Mouse (Mus musculus) regulatory T cell (primary cell): ENCODE measurements at regions not wholly inside any gene's neighbourhood (a gene's known extent, or its start where the extent isn't known, plus 50 kb on each side); places are given as distances from the start of the nearest gene placed in this dataset.

Experiments
- in situ Hi-C: fragments of 300-600 bp; cut with MboI, MseI; formaldehyde crosslinking; loops from one replicate; pipeline ENCODE4 v1.15.1; 2025; ENCODE audit warnings: high pct_unique_total_duplicates

DNA sequence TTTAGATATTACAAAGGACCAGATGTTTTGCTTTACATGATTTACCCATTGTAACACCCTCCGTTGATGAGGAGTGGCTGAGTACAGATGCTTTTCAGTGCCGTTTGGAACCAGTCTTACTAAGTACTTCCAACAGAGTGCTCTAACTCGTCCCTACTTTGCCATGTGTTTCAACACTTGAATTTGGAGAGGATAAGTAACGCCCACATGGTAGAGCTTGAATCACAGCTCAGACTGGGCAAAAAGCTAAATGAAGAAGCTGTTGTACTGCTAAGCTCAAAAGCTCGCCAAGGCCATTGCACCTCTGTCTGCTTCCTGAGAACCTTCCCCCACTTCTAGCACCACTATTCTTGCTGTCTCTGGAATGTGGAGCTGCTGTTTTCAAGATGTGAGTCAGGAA lies 471.1 kb downstream of the Nfib start:
- in situ Hi-C loops = no loop called here

GRCm38 (mm10) chr4:82226197-82227119 lies 479.1 kb downstream of the Nfib start:
- in situ Hi-C loops = no loop called here

GRCm38 (mm10) chr4:82220724-82221123 lies 484.8 kb downstream of the Nfib start:
- in situ Hi-C loops = no loop called here

GRCm38 (mm10) chr4:82220120-82220714 lies 485.3 kb downstream of the Nfib start:
- in situ Hi-C loops = no loop called here

DNA sequence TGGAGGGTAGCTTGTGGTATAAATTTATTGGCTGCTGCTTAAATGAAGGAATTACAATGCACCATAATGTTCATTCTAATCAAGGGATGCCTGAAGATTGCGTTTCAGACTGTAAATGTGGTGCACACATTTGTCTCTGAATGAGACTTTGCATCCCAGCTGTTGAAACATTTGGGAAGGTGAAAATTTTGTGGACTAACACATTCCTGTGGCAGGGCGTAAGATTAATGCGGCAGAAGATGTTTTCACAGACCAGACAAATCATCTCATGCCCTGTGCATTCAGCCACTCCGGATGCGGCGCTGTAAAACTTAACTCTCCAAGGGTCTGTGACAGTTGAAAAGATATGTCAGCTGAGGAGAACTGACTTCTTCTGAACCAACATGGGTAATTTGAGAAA lies 486.9 kb downstream of the Nfib start:
- in situ Hi-C loops = no loop called here

DNA sequence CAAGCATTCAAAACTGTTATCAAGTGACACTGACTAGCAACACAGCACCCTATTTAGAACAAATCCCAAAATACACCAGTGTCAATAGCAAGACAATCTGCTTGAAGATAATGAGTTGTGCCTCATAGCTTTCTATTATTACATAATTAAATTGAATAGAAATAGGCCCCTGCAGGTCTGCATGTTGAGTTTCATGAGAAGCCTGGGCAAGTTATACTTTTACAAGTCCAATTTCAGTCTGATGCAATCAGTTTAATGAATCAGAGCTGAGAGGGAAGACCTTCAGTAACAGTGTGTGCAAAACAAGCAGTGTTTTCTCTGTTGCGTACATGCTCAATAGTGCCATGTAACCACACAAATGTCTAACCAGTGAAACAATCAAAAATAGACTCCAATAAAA lies 498.5 kb downstream of the Nfib start:
- in situ Hi-C loops = no loop called here

GRCm38 (mm10) chr4:82200306-82200705 lies 505.2 kb downstream of the Nfib start:
- in situ Hi-C loops = no loop called here

- in situ Hi-C loops = no loop called here
Observed at GRCm38 (mm10) chr4:82199118-82199517, 506.4 kb downstream of the Nfib start.

GRCm38 (mm10) chr4:82197611-82198010 lies 507.9 kb downstream of the Nfib start:
- in situ Hi-C loops = no loop called here

DNA sequence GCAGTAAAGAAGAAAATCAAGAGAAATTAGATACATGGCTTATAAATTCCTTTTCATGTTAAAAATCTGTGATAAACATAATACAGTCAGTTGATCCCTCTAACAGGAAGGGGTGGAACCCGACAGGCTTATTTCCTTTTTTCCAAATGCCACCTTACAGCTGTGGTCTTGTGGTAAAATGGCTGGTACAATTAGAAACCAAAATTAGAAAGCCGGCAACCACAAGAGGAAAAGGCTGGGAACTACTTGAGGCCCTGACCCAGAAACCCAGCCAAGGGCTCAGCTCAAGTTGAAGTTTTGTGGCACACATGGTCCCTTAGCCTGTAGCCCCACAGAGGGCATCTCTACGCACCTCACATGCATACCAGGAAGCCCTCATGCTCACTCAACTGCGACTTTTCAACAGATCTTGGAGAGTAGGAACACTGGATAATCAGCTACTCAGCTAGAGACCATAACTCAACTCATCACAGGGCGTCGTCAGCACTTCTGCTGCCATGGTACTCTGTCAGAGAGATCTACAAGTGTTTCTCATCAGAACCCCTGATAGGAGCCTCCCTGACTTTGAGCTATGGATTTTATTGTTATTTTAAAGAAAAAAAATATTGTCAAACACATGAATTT lies 509.4 kb downstream of the Nfib start:
- in situ Hi-C loops = no loop called here

- in situ Hi-C loops = no loop called here
Observed at GRCm38 (mm10) chr4:82193905-82194304, 511.6 kb downstream of the Nfib start.

DNA sequence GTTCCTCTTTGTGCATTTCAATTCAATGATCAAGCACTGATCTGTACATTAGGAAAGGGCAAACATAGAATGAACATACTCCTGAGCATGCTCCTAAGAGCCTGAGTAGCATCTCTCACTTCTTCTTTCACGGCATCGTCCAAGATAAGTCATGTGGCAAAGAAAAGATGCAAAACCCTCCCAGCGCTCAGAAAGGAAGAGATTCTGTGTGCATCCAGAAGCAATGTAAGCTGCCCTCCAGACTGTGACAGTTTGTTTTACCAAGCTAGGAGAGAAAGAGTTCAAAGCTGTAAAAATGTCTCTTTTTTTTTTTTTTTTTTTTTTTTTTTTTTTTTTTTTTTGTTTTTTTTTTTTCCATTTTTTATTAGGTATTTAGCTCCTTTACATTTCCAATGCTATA lies 518.7 kb downstream of the Nfib start:
- in situ Hi-C loops = no loop called here

DNA sequence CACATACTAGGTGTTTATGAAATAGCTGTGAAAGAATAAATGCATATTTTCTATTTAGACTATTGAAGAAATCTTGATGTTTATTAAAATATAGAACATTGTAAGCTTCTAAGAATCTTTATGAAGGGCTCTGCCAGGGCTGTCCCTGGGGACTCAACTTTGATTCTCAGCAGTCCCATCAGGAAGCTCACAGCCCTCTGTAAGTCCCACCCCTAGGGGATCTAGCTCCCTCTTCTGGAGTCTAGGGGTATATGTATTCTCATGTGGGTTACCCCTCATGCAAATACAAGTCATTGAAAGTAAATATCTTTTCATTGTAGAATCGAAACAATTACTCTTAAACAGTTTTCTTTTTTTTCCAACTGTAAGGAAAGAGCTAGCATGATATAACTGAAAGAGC lies 521.6 kb downstream of the Nfib start:
- in situ Hi-C loops = no loop called here

DNA sequence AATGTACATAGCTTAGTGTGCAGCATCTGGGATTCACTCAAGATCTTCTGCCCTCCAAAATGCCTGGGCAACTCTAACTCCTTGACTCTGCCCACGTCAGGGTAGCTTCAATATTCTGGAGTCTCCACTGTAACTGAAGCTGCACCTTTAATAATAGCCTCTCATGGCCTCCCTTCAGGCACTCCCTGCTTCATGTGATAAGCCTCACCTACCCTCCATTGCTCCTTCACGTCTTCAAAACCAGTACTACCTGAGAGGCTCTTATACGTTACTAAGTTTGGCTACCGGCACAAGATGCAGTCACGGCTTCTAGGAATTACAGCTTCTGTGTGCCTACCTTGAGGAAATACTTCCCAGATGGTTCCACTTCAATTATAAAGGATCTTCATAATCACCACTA lies 527.4 kb downstream of the Nfib start:
- in situ Hi-C loops = no loop called here

GRCm38 (mm10) chr4:82176723-82177122 lies 528.8 kb downstream of the Nfib start:
- in situ Hi-C loops = no loop called here

DNA sequence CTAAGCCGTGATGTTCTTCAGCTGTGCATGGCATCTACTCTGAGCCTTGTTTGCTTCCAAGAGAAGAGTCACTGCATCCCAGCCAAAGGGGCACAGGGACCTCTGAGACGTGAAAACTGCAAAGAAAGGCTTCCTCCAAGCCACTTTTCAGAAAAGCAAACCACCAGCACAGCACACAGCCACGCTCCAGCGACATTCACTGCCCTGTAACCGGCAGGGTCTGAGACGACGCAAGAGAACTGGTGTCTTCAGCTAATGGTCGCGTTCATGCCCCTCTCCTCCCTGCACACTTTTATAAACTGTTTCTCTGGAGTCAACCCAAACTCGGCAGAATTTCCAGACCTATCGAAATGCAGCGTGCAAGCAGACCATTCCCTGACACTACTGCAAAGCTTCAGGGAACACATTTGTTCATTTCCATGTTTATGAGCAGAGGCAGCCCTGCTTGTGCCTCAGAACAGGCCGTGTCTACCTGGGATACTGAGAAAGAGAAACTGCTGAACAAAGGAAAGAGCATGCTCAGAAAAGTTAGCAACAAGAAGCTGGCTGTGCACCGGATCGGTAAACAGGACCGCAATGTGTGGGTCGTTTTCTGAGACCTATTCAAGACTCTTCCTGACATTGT lies 532.0 kb downstream of the Nfib start:
- in situ Hi-C loops = no loop called here

GRCm38 (mm10) chr4:82170930-82171329 lies 534.6 kb downstream of the Nfib start:
- in situ Hi-C loops = no loop called here

GRCm38 (mm10) chr4:82168032-82168431 lies 537.5 kb downstream of the Nfib start:
- in situ Hi-C loops = no loop called here

DNA sequence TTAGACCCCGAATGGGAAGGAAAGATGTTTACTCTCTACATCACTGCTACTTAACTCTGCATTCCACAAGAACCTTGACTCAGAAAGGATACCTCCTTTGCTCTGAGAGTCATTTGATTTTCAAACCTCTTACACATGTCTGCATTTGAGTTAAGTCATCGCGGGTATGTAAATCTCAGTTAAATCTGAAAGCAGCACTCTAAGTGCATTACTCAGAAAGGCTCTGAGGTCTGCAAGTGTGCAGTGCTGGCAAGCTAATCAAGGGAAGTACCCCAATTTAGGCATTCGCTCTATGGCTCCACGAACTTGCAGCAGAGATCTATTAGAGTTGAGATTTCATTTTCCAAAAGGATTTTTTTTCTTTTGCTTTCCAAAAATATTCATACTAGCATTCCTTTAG lies 538.2 kb downstream of the Nfib start:
- in situ Hi-C loops = no loop called here

- in situ Hi-C loops = no loop called here
Observed at GRCm38 (mm10) chr4:82166826-82167225, 538.7 kb downstream of the Nfib start.

DNA sequence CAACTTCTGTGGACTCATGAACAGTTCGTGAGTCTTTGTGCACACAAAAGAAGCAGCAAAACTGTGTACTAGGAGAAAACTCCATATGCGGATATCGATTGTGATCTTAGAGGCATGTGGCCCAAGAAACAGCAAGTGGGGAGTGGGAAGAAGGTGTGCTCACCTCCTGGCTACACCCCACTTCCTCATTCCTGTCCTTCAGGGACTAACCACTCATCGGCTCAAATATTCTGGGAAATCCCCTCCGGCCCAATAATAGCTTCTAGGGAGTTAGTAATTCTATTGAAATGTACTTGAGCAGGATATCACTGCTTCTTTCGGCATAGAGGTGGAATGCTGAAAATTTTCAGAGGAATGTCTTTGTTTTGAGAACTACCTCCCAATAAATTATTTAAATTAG lies 539.5 kb downstream of the Nfib start:
- in situ Hi-C loops = no loop called here

DNA sequence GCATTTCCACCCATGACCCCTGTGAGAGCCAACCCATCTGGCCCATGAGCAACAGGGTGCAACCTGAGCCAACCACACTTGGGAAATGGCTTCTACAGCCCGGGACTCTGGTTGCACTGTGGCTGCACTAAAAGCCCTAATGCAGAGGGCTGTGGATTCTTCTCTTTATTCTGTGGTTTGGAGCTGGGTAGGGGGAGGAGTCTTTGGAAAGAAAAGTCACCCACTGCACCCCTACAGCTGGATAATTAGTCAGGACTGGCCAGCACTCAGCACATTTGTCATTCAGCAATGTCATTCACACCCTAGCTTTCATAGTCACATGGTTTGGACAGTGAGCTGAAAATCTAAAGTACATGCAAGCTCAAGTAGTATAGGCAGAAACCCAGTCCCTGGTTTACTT lies 541.5 kb downstream of the Nfib start:
- in situ Hi-C loops = no loop called here
